Mouse (Mus musculus) midbrain, embryonic 11.5 days (tissue): ENCODE results near the gene Sh2d4b. TPM values are rescaled to one million over a fixed set of nuclear protein-coding genes. Genes with fewer than 3 reads are reported as not detected.

Source experiments
- ATAC-seq: fragments of 200-750 bp; cut with Nextera tagmentation; 2 replicates; pipeline ENCODE4 v1.8.0; 2017; ENCODE audit warnings: moderate TSS enrichment, moderate library complexity; ENCODE audit not compliant: low FRiP score
- DNase-seq: peaks from one replicate; pipeline ENCODE4 v3.0.0; 2015; ENCODE audit warnings: low spot score; ENCODE audit errors: missing footprints
- H3K27ac ChIP-seq: fragments of 300-500 bp; sonication (generic); 2 replicates; pipeline ENCODE4 v1.5.1; 2014; ENCODE audit warnings: low read depth, low read length
- H3K27me3 ChIP-seq: fragments of 300-500 bp; sonication (generic); 2 replicates; pipeline ENCODE4 v1.6.1; 2014; ENCODE audit warnings: mild to moderate bottlenecking, low read length, moderate library complexity, mixed read lengths; ENCODE audit not compliant: control insufficient read depth, insufficient read depth
- H3K36me3 ChIP-seq: fragments of 300-500 bp; sonication (generic); 2 replicates; pipeline ENCODE4 v1.6.1; 2014; ENCODE audit warnings: mild to moderate bottlenecking, low read length, moderate library complexity, mixed read lengths; ENCODE audit not compliant: control insufficient read depth, insufficient read depth
- H3K4me1 ChIP-seq: fragments of 300-500 bp; sonication (generic); 2 replicates; pipeline ENCODE4 v1.6.1; 2014; ENCODE audit warnings: low read length; ENCODE audit not compliant: control insufficient read depth, insufficient read depth
- H3K4me2 ChIP-seq: fragments of 300-500 bp; sonication (generic); 2 replicates; pipeline ENCODE4 v1.6.1; 2014; ENCODE audit warnings: mild to moderate bottlenecking, moderate library complexity
- H3K4me3 ChIP-seq: fragments of 300-500 bp; sonication (generic); 2 replicates; pipeline ENCODE4 v1.5.1; 2014; ENCODE audit warnings: low read depth, low read length
- H3K9ac ChIP-seq: fragments of 300-500 bp; sonication (generic); 2 replicates; pipeline ENCODE4 v1.6.1; 2014; ENCODE audit warnings: low read length
- H3K9me3 ChIP-seq: fragments of 300-500 bp; sonication (generic); 2 replicates; pipeline ENCODE4 v1.6.1; 2016; ENCODE audit warnings: low read length; ENCODE audit not compliant: control insufficient read depth
- WGBS: fragments of 180-500 bp; shearing (Covaris S2); extraction: QIAGEN DNeasy Blood & Tissue Kit; methylation state at CpG from one replicate; pipeline ENCODE4 v1.1.7; 2014; 5-methylcytosine and 5-hydroxymethylcytosine counted together
- polyA plus RNA-seq: library from polyadenylated mRNA; unstranded; fragments of >200 nt; fragmentation: Nextera tagmentation; extraction: Ambion mirVana; gene quantifications from 2 replicates; pipeline ENCODE4 v1.2.1, GENCODE M21; 2014

Gene Sh2d4b
- polyA plus RNA-seq, 1 experiment from 2014 or later: 0.78 TPM

- no peaks in the 10 kb centered on the region for H3K27me3 ChIP-seq
- no peak for DNase-seq
- no peak for ATAC-seq
- no peak overlapping the region for H3K4me2 ChIP-seq
- no peaks in the 10 kb centered on the region for H3K9me3 ChIP-seq
- no peak overlapping the region for H3K9ac ChIP-seq
- H3K4me1 ChIP-seq: peaks cover 4% of the 10 kb centered on the region; the same call in 1 of the 2 replicates
- H3K36me3 ChIP-seq: no peaks in the 10 kb centered on the region
- no peak overlapping the region for H3K4me3 ChIP-seq
- no peak overlapping the region for H3K27ac ChIP-seq
- 76% methylated on average over 3 of the region's 3 CpGs for WGBS
These were observed 4.8 kb upstream of the Sh2d4b start for GRCm38 (mm10) chr14:40897916-40898315.

DNA sequence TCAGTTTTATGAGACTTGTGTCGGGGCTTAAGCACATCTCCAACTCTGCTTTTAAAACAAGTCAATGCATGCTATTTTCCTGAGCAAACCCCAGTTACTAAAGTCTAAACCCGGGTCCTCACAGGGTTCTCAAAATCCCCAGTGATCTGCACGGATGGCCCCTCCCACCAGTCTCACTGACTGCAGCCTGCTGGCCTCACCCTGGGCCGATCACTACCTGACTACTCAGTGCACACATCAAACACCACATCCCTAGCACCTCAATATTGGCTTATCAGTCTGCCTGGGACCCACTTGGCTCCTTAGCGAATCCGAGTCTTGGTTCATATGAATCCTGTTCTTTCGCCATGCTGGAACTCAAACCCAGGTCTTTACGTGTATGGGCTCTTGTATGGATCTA is 2.6 kb upstream of the Sh2d4b start:
- no peaks in the 10 kb centered on the region for H3K36me3 ChIP-seq
- no peak overlapping the region for H3K9ac ChIP-seq
- H3K27me3 ChIP-seq: no peaks in the 10 kb centered on the region
- WGBS: 75% methylated on average over 8 of the region's 8 CpGs
- DNase-seq (peak; percentile 82), ATAC-seq (no peak)
- H3K27ac ChIP-seq: no peak overlapping the region
- no peak overlapping the region for H3K4me2 ChIP-seq
- peaks cover 2% of the 10 kb centered on the region; the same call in 1 of the 2 replicates for H3K4me1 ChIP-seq
- H3K4me3 ChIP-seq: no peak overlapping the region
- H3K9me3 ChIP-seq: no peaks in the 10 kb centered on the region

GRCm38 (mm10) chr14:40894576-40895247 is 1.6 kb upstream of the Sh2d4b start:
- H3K9ac ChIP-seq: no peak overlapping the region
- H3K4me2 ChIP-seq: peak overlapping the region; percentile 32; the same call in 1 of the 2 replicates
- H3K4me3 ChIP-seq: peak overlapping the region; percentile 9; the same call in 1 of the 2 replicates
- no peaks in the 10 kb centered on the region for H3K36me3 ChIP-seq
- H3K9me3 ChIP-seq: no peaks in the 10 kb centered on the region
- peaks cover 2% of the 10 kb centered on the region; the same call in 1 of the 2 replicates for H3K4me1 ChIP-seq
- H3K27me3 ChIP-seq: no peaks in the 10 kb centered on the region
- H3K27ac ChIP-seq: no peak overlapping the region
- DNase-seq (peak; percentile 97), ATAC-seq (peak; percentile 87)
- 15% methylated on average over 23 of the region's 23 CpGs for WGBS

DNA sequence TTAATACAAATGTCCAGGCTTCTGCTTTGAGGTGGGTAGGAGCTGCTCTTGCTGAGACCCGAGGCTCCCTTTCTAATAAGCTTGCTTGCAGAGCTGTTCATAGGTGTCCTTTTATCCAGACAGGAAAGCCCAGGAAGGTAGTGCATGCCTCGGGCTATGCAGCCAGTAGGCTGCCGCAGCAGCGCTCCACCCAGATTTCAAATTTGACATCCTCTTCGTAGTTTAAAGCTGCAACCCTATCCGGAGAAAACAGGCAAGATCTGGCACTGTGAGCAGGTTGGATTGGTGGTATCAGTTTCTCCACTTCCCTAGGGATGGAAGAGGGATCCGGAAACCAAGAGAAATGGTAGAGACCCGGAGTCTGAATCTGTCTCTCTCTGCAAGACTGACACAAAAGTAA is 818 bp upstream of the Sh2d4b start:
- H3K9ac ChIP-seq: no peak overlapping the region
- H3K9me3 ChIP-seq: no peaks in the 10 kb centered on the region
- ATAC-seq (no peak), DNase-seq (peak; percentile 80)
- no peak overlapping the region for H3K4me2 ChIP-seq
- 75% methylated on average over 8 of the region's 8 CpGs for WGBS
- H3K4me3 ChIP-seq: no peak overlapping the region
- H3K36me3 ChIP-seq: no peaks in the 10 kb centered on the region
- H3K27me3 ChIP-seq: no peaks in the 10 kb centered on the region
- no peak overlapping the region for H3K27ac ChIP-seq
- peaks cover 2% of the 10 kb centered on the region; the same call in 1 of the 2 replicates for H3K4me1 ChIP-seq

DNA sequence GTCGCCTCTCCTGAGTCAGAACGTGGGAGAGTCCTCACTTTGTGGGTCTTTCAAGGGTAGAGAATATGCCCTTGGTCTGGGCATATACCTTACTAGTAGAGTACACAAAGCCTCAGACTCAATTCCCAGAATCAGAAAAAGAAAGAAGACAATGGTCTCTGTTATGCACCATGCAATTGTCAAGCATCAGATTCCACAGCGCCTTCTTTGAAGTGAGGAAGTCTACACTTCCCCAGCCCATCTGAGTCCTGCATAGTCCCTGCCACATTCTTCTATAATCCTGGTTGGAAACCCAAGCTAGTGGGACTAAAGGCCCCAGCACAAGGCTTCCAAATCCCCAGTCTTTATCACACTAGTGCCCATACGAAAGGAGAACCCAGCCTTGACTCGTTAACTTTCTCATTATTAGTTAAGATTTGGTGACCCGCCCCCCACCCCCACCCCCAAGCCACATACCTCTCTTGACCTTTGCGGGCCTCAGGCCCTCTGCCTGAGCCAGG is 690 bp downstream of the Sh2d4b start:
- peaks cover 2% of the 10 kb centered on the region; the same call in 1 of the 2 replicates for H3K4me1 ChIP-seq
- no peak overlapping the region for H3K9ac ChIP-seq
- H3K36me3 ChIP-seq: no peaks in the 10 kb centered on the region
- H3K4me2 ChIP-seq: no peak overlapping the region
- H3K9me3 ChIP-seq: no peaks in the 10 kb centered on the region
- ATAC-seq (no peak), DNase-seq (peak; percentile 68)
- H3K27me3 ChIP-seq: no peaks in the 10 kb centered on the region
- H3K27ac ChIP-seq: no peak overlapping the region
- WGBS: 78% methylated on average over 7 of the region's 7 CpGs
- no peak overlapping the region for H3K4me3 ChIP-seq

GRCm38 (mm10) chr14:40891506-40891905 is 1.6 kb downstream of the Sh2d4b start:
- Histone ChIP-seq H3K27ac (no peak overlapping the region), H3K4me3 (no peak overlapping the region), H3K9me3 (no peaks in the 10 kb centered on the region), H3K36me3 (no peaks in the 10 kb centered on the region), H3K4me2 (no peak overlapping the region), H3K9ac (no peak overlapping the region), H3K4me1 (peaks cover 2% of the 10 kb centered on the region; the same call in 1 of the 2 replicates), H3K27me3 (no peaks in the 10 kb centered on the region)
- 95% methylated on average over 4 of the region's 4 CpGs for WGBS
- no peak for DNase-seq
- ATAC-seq: no peak

GRCm38 (mm10) chr14:40889704-40890103 is 3.4 kb downstream of the Sh2d4b start:
- Histone ChIP-seq H3K4me1 (peaks cover 2% of the 10 kb centered on the region; the same call in 1 of the 2 replicates), H3K27ac (no peak overlapping the region), H3K4me3 (no peak overlapping the region), H3K9ac (no peak overlapping the region), H3K27me3 (no peaks in the 10 kb centered on the region), H3K4me2 (no peak overlapping the region), H3K36me3 (no peaks in the 10 kb centered on the region), H3K9me3 (no peaks in the 10 kb centered on the region)
- ATAC-seq (no peak), DNase-seq (no peak)
- WGBS: 78% methylated on average over 4 of the region's 4 CpGs

- Histone ChIP-seq H3K4me1 (no peaks in the 10 kb centered on the region), H3K36me3 (no peaks in the 10 kb centered on the region), H3K27ac (no peak overlapping the region), H3K9ac (no peak overlapping the region), H3K4me3 (no peak overlapping the region), H3K27me3 (no peaks in the 10 kb centered on the region), H3K4me2 (no peak overlapping the region), H3K9me3 (no peaks in the 10 kb centered on the region)
- whole genome bisulfite sequencing: 95% methylated on average over 2 of the region's 2 CpGs
- DNase-seq (no peak), ATAC-seq (no peak)
These were observed 3.9 kb downstream of the Sh2d4b start for GRCm38 (mm10) chr14:40889181-40889580.

- Histone ChIP-seq H3K4me2 (no peak overlapping the region), H3K36me3 (no peaks in the 10 kb centered on the region), H3K27ac (no peak overlapping the region), H3K4me1 (no peaks in the 10 kb centered on the region), H3K9me3 (no peaks in the 10 kb centered on the region), H3K9ac (no peak overlapping the region), H3K27me3 (no peaks in the 10 kb centered on the region), H3K4me3 (no peak overlapping the region)
- ATAC-seq (no peak), DNase-seq (no peak)
- WGBS: 80% methylated on average over 6 of the region's 6 CpGs
These were observed 6.5 kb downstream of the Sh2d4b start for GRCm38 (mm10) chr14:40886428-40887202.
